Mouse (Mus musculus): ENCODE results near the gene Wnt9a.

- TF ChIP-seq CTCF (IDR thresholded peaks at IDR 0.05; ENCODE audit: insufficient read depth, low read depth, low read length): no peak
- TF ChIP-seq POLR2A (IDR thresholded peaks at IDR 0.05; ENCODE audit: insufficient read depth, low read depth, low read length): no peak
Measured at GRCm38 (mm10) chr11:59309976-59310375, 3.2 kb downstream of the Wnt9a start.
